Mouse (Mus musculus) CH12.LX (cell line): ENCODE measurements at regions not wholly inside any gene's neighbourhood (a gene's known extent, or its start where the extent isn't known, plus 50 kb on each side); places are given as distances from the start of the nearest gene placed in this dataset.

Source experiments
- CTCF ChIP-seq, 2 experiments: IDR thresholded peaks in 1 of 2; conservative IDR thresholded peaks in 1 of 2; 2 replicates each; pipeline ENCODE4 v1.5.1; 2011 to 2012; ENCODE audit warnings: low read depth in 2 of 2, low read length in 2 of 2, improper control_type of control experiment in 1 of 2, inconsistent platforms in 1 of 2, mild to moderate bottlenecking in 1 of 2, moderate library complexity in 1 of 2
- TCF12 ChIP-seq: IDR thresholded peaks from 2 replicates; pipeline ENCODE4 v1.6.1; 2014; ENCODE audit warnings: low read depth, mild to moderate bottlenecking, inconsistent platforms, low read length, improper control_type of control experiment

GRCm38 (mm10) chr1:153974300-153974699 lies 74.3 kb upstream of the Teddm2 start:
- TF ChIP-seq CTCF (conservative IDR thresholded peaks at IDR 0.05 in 1 of 2, IDR thresholded peaks at IDR 0.05 in 1 of 2; ENCODE audit: low read depth in 2 of 2, low read length in 2 of 2) (no peak), TCF12 (no peak)
